Mouse (Mus musculus) right cerebral cortex, postnatal 25 days (tissue): Measurements from ENCODE around the gene Duoxa2.

ENCODE experiments used
- DNase-seq: peaks from one replicate; pipeline ENCODE4 v3.0.0; 2022

The Duoxa2 gene

GRCm38 (mm10) chr2:122298596-122299490 is at the start of gene Duoxa2:
Gene Duoxa2, plus strand, starts transcription at chr2:122298900.
- no peak for DNase-seq

- DNase-seq, result peak; percentile 26
Measured at GRCm38 (mm10) chr2:122255997-122256396, 42.7 kb upstream of the Duoxa2 start.

GRCm38 (mm10) chr2:122260729-122261128 is 38.0 kb upstream of the Duoxa2 start:
- DNase-seq, result no peak

GRCm38 (mm10) chr2:122264690-122265089 is 34.0 kb upstream of the Duoxa2 start:
- DNase-seq, result no peak

- DNase-seq, result no peak
Measured at GRCm38 (mm10) chr2:122266407-122267193, 32.1 kb upstream of the Duoxa2 start.

- DNase-seq, result no peak
Measured at GRCm38 (mm10) chr2:122278769-122279168, 19.9 kb upstream of the Duoxa2 start.

- DNase-seq, result no peak
Measured at GRCm38 (mm10) chr2:122284091-122284490, 14.6 kb upstream of the Duoxa2 start.

- no peak for DNase-seq
Measured at GRCm38 (mm10) chr2:122286137-122286536, 12.6 kb upstream of the Duoxa2 start.

GRCm38 (mm10) chr2:122294916-122295315 is 3.8 kb upstream of the Duoxa2 start:
- DNase-seq, result no peak

GRCm38 (mm10) chr2:122297271-122298095 is 1.2 kb upstream of the Duoxa2 start:
- DNase-seq, result no peak

- DNase-seq, result no peak
Measured at GRCm38 (mm10) chr2:122298096-122298499, 602 bp upstream of the Duoxa2 start, which contains the start of gene Duox2. Gene Duox2, minus strand, starts transcription at chr2:122298449.

- no peak for DNase-seq
Measured at GRCm38 (mm10) chr2:122299911-122300655, 1.4 kb downstream of the Duoxa2 start.

GRCm38 (mm10) chr2:122300656-122301020 is 1.9 kb downstream of the Duoxa2 start:
- no peak for DNase-seq

GRCm38 (mm10) chr2:122301081-122301920 is 2.6 kb downstream of the Duoxa2 start:
- DNase-seq, result peak; percentile 38

GRCm38 (mm10) chr2:122301921-122302573 is 3.3 kb downstream of the Duoxa2 start:
- no peak for DNase-seq

- peak; percentile 36 for DNase-seq
Measured at GRCm38 (mm10) chr2:122302574-122303241, 4.0 kb downstream of the Duoxa2 start.

GRCm38 (mm10) chr2:122304544-122304943 is 5.8 kb downstream of the Duoxa2 start:
- no peak for DNase-seq

- DNase-seq, result no peak
Measured at GRCm38 (mm10) chr2:122305097-122305892, 6.6 kb downstream of the Duoxa2 start.

GRCm38 (mm10) chr2:122306184-122306583 is 7.5 kb downstream of the Duoxa2 start:
- DNase-seq, result no peak
